Mouse (Mus musculus) frontal cortex, postnatal 14 days (tissue): ENCODE measurements around the gene Gbp5.
"Not testable (repeated sequence)": the region's sequence is repeated elsewhere in the genome, so short reads cannot be mapped to it uniquely, and the experiment has no call there.

Experiments
- DNase-seq, 2 experiments: peaks; one replicate each; pipeline ENCODE4 v3.0.0; 2022; ENCODE audit warnings: low spot score in 2 of 2

Gene Gbp5

DNA sequence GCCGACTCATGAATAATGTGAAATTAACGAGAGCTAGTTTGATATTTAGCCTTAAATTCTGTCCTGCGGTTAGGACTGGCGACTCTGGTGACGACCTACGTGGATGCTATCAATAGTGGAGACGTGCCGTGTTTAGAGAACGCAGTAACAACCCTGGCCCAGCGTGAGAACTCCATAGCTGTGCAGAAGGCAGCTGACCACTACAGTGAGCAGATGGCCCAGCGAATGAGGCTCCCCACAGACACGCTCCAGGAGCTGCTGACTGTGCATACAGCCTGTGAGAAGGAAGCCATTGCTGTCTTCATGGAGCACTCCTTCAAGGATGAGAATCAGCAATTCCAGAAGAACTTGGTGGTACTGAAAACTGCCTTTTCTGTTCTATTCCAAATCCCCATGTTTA is 49.0 kb downstream of the Gbp5 start:
- DNase-seq = not testable (repeated sequence)

DNA sequence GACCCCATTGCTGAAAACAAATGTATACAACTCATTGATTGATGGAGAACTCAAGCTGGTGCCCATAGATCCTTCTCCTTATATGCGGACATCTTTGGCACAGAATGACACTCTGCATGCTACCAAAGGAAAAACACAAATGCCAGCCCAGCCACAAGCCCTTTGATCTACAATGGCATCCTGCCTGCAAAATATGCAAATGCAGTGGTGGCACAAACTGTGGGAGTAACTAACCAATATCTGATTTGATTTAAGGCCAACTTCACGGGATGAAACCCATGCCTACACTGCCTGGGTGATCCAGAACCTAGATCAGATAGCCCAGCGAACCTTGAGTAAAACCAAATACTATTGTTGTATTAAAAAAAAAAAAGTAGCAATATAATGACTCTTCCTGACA is 52.9 kb downstream of the Gbp5 start:
- no peak for DNase-seq

DNA sequence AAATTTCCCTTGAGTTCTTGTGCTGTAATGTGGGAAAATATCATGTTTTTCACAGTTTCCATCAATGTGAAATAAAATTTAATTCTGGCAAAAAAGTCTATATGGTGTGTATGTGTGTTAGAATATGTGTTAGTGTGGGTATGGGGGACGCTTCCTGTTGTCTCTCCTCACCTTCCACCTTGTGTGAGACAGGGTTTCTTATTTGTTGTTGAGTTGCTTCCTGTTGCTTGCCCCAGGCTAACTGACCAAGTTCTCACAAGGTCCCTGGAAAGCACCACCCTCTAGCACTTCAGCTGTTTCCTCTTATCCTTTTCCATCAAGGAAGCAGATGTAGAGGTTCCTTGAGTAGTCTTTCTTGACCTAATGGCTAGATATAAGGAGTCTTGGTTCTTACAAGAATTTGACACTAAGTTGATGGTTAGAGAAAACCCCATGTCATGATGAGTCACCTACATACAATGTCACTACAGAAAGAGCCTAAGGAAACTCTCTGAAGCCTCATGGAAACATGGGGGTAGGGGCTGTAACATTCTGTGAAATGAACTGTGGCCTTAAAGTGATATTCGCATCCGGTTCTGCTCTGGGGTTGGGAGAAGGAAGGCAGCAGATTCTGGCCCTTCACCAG is 56.4 kb downstream of the Gbp5 start:
- no peak for DNase-seq

DNA sequence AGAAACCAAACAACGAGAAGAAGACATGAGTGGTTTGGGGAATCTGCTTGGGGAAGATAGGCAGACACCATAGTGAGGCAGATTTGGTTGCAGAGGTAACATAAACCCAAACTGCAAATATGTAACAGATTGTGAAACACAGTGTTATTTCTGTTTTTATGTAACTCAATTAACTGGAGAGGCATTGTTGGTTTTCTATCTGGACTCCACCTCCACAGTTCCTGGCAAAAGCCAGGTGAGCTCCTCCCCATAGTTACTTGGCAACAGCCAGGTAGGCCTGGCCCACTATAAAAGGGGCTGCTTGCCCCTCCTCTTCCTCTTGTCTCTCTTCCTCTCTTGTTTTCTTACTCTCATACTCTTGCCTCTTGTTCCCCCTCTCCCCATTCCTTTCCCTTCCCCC is 60.8 kb downstream of the Gbp5 start:
- DNase-seq = no peak

DNA sequence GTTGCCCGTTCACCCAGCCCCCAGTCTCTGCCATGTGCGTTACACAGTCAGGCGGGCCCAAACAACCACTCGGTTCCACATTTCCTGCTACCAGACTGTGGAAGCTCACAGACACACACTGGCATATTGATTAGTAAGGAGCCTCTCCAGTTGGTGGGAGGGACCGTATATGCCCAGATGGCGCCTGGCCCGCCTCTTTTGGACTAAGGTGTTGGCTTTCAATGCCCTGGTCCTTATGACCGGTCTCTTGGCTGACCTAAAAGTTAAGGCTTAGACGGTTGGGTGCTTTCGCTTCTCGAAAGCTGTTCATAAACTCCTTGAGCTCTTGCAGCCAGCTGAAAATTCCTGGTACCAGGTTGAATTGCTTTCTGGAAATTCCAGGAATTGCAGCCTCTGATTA is 61.8 kb downstream of the Gbp5 start:
- no peak for DNase-seq

DNA sequence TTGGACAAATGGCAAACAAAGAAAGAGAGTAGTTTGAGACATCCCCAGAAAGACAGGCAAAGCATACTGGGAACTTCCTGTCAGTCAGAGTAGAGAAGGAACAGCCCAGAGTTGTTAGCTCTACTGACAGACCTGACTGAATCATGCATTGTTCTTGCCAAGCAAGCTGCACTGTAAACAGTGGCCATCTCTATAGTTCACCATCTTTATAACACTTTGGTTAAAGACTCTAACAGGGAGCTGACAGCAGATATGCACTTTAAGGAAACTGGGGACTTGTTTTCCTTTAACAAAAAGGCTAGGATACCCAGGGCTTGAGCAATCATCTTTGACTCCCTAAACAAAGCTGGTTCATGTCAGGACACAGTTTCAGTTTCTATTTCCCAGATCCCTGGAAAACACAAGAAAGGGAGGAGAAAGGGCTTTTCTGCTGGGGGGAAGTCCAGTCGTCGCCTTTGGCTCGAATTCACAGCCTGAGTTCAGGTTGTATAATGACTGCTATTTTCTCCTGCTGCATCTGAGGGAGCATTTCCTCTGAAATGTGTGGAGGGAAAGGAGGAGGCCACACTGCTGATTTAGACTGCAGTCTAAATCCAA is 66.0 kb downstream of the Gbp5 start, which contains the start of gene Gbp3:
Gene Gbp3, plus strand, starts transcription at position 395 of the 597 bp plus-strand sequence.
- DNase-seq = no peak

DNA sequence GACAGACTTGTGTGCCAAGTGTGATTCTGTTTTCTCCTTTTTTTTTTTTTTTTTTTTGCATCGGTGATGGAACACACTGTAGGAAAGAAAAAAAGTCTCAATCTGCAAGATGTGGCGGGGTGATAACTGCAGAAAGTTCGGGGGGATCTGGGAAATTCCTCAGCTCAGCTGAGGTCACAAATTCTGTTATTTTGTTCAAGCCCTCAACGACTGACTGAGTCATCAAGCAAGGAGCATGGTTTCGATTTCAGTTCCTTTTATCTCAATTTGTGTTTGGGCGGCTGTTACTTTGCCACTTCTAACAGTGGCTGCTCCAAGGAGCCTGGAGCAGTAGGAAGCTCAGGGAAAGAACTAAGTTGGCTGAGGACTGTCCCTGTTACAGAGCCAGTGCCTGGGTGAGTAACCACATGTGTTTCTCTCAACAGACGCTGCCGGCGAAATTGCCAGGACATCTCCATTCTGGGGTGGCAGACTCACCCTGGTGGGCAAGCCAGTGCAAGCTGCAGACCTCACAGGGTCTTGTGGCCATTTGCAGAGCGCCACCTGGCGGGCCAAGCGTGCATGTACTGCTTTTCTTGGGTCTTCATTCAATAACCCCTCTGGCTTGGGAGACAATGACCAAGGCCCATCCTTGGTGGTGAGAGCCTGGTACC is 66.6 kb downstream of the Gbp5 start:
- peak; percentile 55 to 73 for DNase-seq

DNA sequence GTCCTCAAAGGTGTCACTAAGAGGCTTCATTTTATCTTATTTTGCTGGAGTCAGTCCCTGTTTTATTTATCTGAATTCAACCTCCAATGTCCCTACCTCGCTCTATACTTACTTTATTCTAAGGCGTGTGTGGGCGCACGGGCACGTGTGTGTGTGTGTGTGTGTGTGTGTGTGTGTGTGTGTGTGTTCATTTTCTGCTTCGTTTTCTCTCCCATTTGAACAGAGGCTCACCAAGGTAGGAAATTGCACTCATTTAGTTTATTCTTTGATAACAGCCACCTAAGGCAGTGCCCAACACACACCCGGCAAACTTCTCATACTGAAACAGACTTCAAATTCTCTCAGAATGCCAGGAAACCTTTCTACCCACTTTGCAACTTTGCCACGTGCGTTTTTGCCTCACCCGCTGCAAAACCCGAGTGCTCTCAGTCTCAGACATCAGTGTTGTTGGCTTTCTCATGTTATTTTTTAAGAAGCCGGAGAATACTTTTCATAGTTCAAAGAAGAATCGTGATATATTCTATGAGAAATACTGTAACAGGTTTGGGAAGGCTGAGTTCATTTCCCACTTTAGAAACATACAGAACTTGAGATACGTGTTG is 67.4 kb downstream of the Gbp5 start:
- DNase-seq = no peak

DNA sequence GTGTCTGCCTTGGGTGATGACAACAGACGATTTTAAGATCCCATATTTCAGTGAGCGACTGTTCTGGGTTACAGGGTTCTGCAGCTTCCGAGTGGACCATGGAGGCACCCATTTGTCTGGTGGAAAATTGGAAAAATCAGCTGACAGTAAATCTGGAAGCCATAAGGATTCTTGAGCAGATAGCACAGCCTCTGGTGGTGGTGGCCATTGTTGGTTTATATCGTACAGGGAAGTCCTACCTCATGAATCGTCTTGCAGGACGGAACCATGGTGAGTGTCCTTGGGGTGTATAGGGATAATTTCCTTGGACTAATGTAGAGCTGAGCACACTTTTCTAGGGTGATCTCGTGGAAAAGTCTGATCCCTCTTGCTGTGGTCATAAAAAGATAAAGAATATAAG is 67.9 kb downstream of the Gbp5 start:
- DNase-seq = no peak

DNA sequence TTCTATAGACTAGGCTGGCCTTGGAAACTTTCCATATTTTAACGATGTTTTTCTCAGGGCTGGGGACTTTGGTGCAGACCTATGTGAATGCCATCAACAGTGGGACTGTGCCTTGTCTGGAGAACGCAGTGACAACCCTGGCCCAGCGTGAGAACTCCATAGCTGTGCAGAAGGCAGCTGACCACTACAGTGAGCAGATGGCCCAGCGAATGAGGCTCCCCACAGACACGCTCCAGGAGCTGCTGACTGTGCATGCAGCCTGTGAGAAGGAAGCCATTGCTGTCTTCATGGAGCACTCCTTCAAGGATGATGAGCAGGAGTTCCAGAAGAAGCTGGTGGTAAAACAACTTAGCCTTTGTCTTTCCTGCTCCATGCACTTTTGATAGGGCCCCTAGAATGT is 73.7 kb downstream of the Gbp5 start:
- not testable (repeated sequence) for DNase-seq

DNA sequence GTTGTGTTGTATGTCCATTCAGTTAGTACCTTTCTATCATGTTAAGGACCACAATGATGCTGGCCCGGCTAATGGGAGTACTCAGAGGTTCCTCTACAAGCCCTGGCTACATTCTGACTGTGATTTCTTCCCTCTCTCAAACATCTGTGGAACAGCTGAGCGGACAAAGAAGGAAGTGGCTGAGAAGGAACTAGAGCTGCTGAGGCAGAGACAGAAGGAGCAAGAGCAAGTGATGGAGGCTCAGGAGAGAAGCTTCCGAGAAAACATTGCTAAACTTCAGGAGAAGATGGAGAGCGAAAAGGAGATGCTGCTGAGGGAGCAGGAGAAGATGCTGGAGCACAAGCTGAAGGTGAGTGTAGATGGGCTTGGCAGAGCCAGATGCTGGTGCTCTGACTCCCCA is 77.0 kb downstream of the Gbp5 start:
- DNase-seq = no peak
